Mouse (Mus musculus) activated CD4-positive, CD25-positive, alpha-beta regulatory T cell, adult 4 months (primary cell): ENCODE measurements around the gene Cdyl2. TPM values are rescaled to one million over a fixed set of nuclear protein-coding genes. Genes with fewer than 3 reads are reported as not detected.

ENCODE experiments used
- ATAC-seq: one replicate; pipeline ENCODE4 v1.8.0; 2017
- polyA plus RNA-seq, 2 experiments: library from polyadenylated mRNA; unstranded; fragments of 100-300 nt; shearing (Covaris generic); gene quantifications; one replicate each; pipeline ENCODE4 v1.2.1; 2017

Gene Cdyl2
- 10 to 100 TPM; 12.0 to 14.9 TPM for polyA plus RNA-seq

- peak; percentile 70 for ATAC-seq
Observed at GRCm38 (mm10) chr8:116732684-116733647, at the start of gene Cdyl2. Gene Cdyl2 (minus strand): TSS chr8:116732991.

GRCm38 (mm10) chr8:116780594-116780993 lies 47.8 kb upstream of the Cdyl2 start:
- ATAC-seq, result no peak

GRCm38 (mm10) chr8:116774220-116774619 lies 41.4 kb upstream of the Cdyl2 start:
- ATAC-seq, result no peak

- no peak for ATAC-seq
Observed at GRCm38 (mm10) chr8:116772727-116773126, 39.9 kb upstream of the Cdyl2 start.

- ATAC-seq, result no peak
Observed at GRCm38 (mm10) chr8:116771797-116772343, 39.1 kb upstream of the Cdyl2 start.

GRCm38 (mm10) chr8:116770756-116771155 lies 38.0 kb upstream of the Cdyl2 start:
- no peak for ATAC-seq

- no peak for ATAC-seq
Observed at GRCm38 (mm10) chr8:116756174-116756573, 23.4 kb upstream of the Cdyl2 start.

- ATAC-seq, result peak; percentile 52
Observed at GRCm38 (mm10) chr8:116755557-116755956, 22.8 kb upstream of the Cdyl2 start.

GRCm38 (mm10) chr8:116740726-116741125 lies 7.9 kb upstream of the Cdyl2 start:
- ATAC-seq, result no peak

GRCm38 (mm10) chr8:116735306-116735705 lies 2.5 kb upstream of the Cdyl2 start:
- ATAC-seq, result peak; percentile 37

GRCm38 (mm10) chr8:116734176-116734575 lies 1.4 kb upstream of the Cdyl2 start:
- ATAC-seq, result no peak

- ATAC-seq, result no peak
Observed at GRCm38 (mm10) chr8:116733648-116734014, 840 bp upstream of the Cdyl2 start.

- ATAC-seq, result peak; percentile 35
Observed at GRCm38 (mm10) chr8:116731976-116732683, 661 bp downstream of the Cdyl2 start.

GRCm38 (mm10) chr8:116721451-116721850 lies 11.3 kb downstream of the Cdyl2 start:
- ATAC-seq, result peak; percentile 63

- ATAC-seq, result no peak
Observed at GRCm38 (mm10) chr8:116707496-116707895, 25.3 kb downstream of the Cdyl2 start.

GRCm38 (mm10) chr8:116702501-116702900 lies 30.3 kb downstream of the Cdyl2 start:
- no peak for ATAC-seq

GRCm38 (mm10) chr8:116692931-116693330 lies 39.9 kb downstream of the Cdyl2 start:
- no peak for ATAC-seq

GRCm38 (mm10) chr8:116689741-116690140 lies 43.0 kb downstream of the Cdyl2 start:
- peak; percentile 97 for ATAC-seq

- ATAC-seq, result no peak
Observed at GRCm38 (mm10) chr8:116676174-116676573, 56.6 kb downstream of the Cdyl2 start.

GRCm38 (mm10) chr8:116673966-116674805 lies 58.6 kb downstream of the Cdyl2 start:
- ATAC-seq, result peak; percentile 61

- ATAC-seq, result no peak
Observed at GRCm38 (mm10) chr8:116673493-116673892, 59.3 kb downstream of the Cdyl2 start.

- no peak for ATAC-seq
Observed at GRCm38 (mm10) chr8:116673052-116673451, 59.7 kb downstream of the Cdyl2 start.
